Mouse (Mus musculus): ENCODE results near the gene Ccar1.
"Not testable (repeated sequence)": the region's sequence is repeated elsewhere in the genome, so short reads cannot be mapped to it uniquely, and the experiment has no call there.

The Ccar1 gene

DNA sequence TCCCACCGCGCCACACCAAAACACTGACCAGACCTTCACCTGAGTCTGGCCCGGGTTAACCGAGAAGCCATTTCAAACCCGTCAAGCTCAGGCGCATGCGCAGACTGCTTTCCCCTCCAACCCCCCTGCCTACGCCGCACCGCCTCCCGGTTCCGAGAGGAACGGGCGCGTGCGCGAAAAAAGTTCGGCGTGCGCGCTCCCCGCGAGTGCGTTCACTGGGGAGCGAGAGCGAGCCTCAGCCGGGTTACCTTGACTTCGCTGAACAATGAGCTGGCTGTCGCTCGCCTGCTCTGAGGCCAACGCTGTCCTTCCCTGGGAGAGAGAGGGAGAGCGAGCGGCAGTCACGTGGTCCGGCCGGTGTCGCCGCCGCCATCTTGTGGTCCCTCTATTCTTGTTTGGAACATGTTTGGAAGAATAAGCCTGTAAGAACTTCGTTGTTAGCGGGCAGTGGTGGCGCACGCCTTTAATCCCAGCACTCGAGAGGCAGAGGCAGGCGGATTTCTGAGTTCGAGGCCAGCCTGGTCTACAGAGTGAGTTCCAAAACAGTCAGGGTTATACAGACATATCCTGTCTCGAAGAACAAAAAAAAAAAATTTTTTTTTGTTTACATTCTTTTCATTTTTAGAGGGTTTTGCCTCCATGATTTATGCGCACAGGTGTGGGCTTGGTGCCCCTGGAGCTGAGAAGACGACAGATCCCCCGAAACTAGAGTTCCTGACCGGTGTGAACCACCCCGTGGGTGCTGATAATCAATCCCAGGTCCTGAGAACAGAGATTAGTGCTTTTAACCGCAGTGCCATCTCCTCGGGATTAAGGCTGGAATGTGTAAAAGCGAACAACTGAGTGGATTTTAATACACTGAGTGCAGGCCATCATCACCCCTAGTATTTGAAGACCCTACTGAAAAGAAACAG is at the start of gene Ccar1:
Gene Ccar1, minus strand, starts transcription at position 110 of the 914 bp plus-strand sequence.
- in situ Hi-C loops (cut with MboI, MseI): no loop called here

DNA sequence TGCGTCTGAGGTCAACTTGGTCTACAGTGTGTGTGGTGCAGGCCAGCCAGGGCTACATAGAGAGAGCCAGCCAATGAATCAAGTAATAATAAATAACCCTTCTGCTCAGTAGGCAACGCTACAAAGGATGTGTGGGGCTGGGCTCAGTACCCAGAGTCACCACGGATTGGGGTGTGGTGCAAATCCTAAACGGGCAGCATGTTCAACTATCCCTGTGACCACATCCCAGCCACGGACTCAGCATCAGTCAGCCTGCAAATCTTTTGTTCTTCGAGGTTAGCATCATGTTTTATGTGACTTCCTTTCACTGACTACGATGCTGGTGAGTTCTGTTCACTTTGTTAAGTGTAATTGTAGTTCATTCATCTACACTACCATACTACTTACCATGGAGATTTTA is 48.6 kb upstream of the Ccar1 start:
- in situ Hi-C loops (cut with MboI, MseI): no loop called here

DNA sequence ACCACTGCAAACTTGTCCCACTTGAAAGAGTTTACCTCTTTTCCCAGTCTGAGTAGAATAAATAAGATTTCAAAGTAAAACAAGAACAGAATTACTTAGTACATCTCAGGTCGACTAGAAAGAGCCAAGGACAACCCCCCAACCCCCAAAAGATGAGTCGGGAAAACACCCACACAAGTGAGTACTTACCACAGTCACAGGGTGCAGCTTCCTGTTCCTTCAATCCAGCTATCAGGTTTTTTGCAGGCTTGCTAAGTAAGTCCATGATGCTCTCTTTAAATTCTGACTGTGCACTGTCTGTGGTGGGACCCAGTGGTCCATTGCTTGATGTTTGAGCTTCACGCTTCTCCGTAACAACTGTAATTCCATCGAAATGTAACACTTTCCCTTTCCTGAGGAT is 45.9 kb upstream of the Ccar1 start:
- in situ Hi-C loops (cut with MboI, MseI): no loop called here

DNA sequence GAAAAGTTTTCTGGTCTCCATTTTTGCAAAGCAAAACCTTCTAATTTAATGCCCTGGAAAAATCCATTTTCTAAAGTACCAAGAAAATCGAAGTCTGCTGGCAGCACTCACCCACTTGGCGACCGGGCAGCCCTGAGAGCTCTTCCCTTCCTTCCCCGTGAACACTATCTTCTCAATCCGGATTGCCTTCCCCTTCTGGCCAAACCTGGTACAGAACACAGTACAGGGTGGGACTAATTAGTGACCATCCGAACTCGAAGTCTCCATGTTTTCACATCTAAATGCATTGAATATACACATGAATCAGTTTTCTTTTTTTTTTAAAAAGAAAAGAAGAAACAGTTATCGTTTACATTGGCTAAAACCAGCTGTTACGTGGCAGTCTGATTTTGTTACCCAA is 40.7 kb upstream of the Ccar1 start:
- in situ Hi-C loops (cut with MboI, MseI): no loop called here

DNA sequence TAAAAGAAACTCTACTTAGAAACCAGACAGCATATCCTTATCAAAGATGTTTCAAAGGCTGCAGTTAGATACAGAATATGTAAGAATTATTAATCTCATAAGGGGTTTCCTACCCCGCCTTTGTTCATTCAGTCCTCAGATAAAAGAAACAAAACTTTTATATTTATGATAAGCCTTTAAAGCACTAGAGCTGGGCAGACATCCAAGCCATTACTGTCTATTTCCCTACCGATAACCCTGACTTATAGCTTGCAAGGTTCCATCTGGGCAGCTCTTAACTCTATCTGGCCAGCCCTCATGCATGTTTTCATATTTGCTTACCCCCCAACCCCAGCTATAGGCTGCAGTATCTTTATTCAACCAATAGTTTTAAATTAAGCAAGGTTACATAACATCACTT is 39.5 kb upstream of the Ccar1 start:
- in situ Hi-C loops (cut with MboI, MseI): no loop called here

DNA sequence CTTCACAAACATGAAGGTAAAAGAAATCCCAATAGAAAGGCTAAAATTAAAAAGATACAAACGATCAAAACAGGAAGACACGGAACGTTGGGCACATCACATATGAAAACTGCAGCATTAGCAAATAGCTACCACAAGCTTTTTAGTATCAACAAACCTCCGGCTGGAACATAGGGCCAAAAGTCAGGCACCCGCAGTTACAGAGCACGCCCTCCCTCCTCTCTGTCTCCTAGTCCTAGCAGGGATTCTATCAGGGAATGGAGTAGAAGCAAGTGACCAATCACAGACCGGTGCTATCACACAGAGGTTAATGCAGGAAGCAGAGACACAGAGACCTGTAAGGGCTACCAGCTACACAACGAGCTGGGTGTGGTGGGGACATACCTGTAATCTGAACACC is 32.4 kb upstream of the Ccar1 start:
- in situ Hi-C loops (cut with MboI, MseI): no loop called here

DNA sequence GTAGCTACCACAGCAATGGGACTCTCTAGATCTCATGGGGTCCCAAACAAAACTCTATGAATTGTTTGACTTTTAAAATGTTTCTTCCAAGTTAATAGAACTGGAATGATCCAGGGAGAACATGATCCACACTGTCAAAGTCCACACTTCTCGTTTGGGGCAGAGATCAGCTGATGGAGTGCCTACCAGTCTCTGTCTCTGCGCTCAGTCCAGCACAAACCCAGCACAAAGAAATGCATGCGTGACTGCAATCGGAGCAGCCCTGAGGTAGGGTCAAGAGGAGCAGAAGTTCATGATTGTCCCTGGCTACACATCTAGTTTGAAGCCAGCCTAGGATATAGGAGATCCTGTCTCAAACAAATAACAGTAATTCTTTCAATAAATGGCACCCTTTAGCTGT is 31.3 kb upstream of the Ccar1 start:
- in situ Hi-C loops (cut with MboI, MseI): no loop called here

DNA sequence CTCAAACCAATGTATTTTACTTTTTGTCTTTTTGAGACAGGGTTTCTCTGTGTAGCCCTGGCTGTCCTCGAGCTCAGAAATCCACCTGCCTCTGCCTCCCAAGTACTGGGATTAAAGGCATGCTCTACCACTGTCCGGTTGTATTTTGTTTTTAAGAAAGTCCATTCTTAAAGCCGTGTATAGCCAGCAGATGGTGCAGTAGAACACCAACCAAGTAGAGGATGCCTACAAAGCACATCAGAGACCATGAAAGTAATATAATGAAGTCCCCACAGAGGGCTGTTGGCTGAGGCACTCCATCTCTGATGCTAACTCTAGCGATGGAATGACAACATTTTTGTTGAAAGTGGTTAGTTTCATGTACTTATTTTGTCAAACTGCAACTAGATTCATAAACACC is 17.9 kb upstream of the Ccar1 start:
- in situ Hi-C loops (cut with MboI, MseI): loop anchor here (5.0 kb wide), 1 partner anchor 503 kb away; no protein-coding TSS in a partner anchor

DNA sequence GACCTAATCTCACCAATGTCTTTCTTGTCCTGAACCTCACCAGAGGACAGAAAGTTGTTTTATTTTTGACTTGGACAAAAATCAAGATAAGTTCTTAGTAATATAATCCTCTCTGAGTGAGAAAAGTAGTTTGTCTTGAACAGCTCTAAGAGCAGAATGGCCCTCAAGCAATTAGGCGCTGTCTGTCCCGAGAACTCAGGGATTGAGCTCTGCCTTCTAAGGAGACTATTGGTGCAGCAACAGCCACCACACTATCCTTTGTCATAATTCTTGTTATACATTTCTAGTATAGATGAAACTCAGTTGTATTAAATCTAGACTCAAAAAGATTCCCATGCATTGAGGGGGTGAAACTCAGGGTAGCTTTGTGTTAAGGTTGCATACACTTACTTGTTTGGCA is 16.7 kb upstream of the Ccar1 start:
- in situ Hi-C loops (cut with MboI, MseI): no loop called here

DNA sequence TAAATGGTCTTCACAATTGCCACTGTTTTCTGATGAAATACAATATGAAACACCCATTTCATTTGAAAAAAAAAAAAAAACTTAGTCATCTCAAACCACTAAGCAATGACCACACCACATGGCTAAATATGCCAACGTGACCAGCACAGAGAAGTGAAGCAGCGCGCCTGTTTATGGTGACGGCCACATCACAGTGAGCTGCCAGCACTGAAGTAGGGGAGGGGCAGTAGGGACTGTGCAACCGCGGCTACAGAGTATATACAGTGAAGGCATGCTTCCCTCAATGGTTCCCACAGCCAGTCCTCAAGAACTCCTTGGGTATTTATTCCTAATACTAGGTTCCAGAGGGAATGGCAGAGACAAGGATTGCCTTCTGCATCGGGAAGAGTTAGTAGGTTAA is 16.2 kb upstream of the Ccar1 start:
- in situ Hi-C loops (cut with MboI, MseI): no loop called here

DNA sequence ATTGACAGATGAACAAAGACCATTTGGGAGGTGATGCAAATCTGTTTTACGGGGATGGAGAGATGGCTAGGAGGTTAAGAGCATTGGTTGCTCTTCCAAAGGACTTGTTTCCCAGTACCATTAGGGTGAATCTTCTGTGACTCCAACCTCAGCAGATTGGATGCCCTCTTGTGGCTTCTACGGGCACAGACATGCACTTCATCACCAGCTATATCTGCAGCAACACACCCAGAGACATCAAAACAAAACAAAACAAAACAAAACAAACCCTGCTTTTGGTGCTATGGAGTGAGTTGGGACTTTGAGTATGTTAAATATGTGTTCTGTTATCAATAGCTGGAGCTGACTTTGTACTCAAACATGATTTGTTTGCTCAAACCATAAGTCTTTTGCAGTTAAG is 12.0 kb upstream of the Ccar1 start:
- in situ Hi-C loops (cut with MboI, MseI): no loop called here

DNA sequence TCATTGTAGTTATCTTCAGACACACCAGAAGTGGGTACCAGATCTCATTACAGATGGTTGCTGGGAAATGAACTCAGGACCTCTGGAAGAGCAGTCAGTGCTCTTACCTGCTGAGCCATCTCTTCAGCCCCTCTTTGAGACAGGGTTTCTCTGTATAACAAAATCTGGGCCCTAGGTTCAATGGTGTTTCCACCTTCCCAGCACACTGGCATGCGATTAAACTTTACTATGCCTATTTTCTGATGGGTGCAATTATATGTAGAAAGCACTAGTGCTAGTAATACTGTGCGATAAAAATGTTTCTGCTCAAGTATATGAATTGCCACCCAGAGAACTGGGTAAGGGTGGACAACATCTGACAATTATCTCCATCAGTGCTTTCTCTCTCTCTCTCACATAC is 11.2 kb upstream of the Ccar1 start:
- in situ Hi-C loops (cut with MboI, MseI): no loop called here

DNA sequence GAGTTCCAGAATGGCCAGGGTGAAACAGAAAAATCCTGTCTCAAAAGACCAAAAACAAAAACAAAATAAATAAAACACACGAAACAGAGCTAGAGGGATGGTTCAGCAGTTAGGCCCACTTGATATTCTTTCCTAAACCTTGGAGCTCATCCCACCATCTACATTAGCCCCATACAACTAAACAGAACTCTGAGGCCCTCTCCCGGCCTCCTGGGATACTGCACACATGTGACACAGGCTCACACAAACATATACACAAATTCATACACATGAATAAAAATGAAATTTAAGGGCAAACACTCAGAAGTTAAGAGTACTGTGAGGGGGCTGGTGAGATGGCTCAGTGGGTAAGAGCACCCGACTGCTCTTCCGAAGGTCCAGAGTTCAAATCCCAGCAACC is 2.1 kb upstream of the Ccar1 start:
- in situ Hi-C loops (cut with MboI, MseI): no loop called here

DNA sequence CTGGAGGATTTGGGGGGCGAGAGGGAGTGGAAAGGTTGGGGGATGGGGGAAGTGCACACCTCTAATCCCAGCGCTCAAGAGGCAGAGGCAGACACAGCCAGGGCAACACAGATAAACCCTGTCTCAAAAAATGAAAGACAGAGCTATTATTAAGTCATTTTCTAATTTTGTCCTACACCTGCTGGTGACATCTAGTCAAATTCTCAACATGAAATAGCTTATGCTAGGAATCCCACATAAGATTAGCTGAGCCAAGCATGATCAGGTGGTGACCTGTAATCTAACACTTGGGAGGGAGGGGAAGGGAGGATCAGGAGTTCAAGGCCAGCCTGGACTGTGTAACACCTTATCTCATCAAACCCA is 986 bp upstream of the Ccar1 start:
- in situ Hi-C loops (cut with MboI, MseI): no loop called here

DNA sequence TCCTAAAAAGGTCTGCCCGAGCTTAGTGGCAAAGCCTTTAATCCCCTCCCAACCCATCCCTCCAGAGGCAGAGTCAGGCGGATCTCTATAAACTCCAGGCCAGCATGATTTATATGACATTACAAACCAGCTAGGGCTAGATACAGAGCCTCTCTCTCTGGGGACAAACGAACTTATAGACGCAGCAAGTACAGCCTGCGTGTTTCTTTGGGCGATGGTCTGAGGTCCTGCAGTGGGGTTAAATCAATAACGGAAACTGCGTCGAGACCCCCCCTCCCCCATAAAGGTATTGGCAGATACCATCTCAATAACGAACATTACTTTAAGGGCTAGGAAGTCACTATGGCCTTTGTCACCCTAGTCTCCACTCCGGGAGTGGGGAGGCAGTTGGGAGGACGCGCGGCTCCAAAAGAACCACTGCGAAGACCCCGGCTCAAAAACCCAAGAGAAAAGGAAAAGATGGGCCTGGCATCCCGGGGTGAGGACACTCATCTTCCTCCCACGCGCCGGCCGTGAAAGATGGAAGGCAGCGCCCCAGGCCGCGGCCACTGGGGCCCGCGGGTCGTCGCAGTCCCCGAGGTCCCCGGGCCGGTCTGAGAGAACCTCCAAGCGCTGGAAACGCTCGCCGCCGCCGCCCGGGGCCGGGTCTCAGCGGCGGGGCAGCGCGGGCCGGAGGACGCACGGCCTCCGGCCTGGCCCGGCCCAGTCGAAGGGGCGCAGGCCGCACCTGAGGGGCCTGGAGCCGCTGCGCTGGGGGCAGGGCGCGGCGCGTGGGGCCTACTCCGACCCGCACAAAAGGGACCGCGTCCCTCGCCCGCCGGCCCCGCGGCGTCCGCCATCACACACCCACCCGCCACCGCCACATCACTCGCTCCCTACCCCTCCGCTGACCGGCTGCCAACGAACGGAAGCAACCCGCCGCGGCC is 572 bp downstream of the Ccar1 start:
- in situ Hi-C loops (cut with MboI, MseI): no loop called here

DNA sequence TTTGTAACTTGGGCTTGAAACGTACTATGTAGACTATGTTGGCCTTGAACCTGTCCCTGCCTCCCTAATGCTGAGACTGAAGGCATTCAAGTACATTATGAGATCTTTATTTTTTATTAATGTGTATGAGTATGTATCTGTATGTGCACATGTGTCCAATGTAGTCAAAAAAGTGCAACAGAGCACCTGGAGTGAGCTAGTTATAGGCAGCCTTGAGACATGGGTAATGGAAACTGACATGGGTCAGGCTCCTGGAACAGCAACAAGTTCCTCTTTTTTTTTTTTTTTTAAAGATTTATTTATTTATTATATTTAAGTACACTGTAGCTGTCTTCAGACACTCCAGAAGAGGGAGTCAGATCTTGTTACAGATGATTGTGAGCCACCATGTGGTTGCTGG is 10.3 kb downstream of the Ccar1 start:
- in situ Hi-C loops (cut with MboI, MseI): not testable (repeated sequence)

DNA sequence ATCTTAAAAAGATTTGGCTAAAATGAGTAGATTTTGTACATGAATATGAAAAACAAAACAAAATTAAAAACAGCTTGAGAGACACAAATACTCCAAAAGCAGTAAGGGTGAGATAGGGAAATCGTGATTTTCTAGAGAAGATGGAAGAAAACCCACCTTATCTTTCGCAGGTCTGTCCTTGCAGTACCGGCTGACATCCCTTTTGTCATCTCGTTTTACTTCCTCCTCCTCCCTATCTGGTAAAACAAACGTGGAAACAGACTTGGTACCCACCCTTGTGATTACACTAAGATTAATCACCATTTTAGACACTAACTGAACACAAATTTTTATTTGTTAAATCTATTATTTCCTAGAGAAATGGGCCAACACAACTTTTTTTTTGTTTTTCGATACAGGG is 41.3 kb downstream of the Ccar1 start:
- in situ Hi-C loops (cut with MboI, MseI): loop anchor here (5.0 kb wide), 1 partner anchor 37 kb away; no protein-coding TSS in a partner anchor

DNA sequence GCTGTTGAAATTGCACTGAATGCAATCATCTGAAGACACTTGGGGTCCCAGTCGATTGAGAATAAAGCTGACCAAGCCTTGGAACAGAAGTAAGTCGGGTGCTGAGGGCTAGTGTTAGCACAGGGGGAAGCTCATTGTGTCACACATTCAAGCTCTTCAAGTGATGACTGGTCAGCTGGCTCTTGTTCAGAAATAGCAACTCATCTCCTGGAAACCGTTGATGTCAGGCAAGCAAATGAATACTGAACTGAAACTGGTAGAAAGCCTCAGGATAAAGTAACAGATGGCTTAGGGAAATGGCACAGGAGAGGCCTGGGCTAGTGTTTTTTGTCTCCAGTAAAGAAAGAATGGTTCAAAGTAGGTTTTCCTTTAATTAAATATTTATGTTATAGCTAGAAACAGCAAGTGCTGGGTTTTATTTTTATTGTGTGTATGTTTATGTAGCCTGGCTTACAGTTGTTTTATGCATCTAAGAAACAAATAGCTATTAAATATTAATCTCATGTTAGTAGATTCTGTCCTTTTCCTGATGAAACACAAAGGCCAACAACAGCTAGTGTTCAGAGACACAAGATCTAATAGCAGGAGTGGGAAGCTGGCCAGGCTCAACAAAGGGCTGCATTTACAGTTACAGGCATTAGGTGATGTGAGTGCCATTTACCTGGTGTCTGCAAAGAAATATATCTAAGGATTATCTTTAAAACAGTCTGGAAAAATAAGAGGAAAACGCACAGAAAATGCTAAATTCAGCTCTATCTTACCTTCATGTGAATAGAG is 51.9 kb downstream of the Ccar1 start:
- in situ Hi-C loops (cut with MboI, MseI): no loop called here

DNA sequence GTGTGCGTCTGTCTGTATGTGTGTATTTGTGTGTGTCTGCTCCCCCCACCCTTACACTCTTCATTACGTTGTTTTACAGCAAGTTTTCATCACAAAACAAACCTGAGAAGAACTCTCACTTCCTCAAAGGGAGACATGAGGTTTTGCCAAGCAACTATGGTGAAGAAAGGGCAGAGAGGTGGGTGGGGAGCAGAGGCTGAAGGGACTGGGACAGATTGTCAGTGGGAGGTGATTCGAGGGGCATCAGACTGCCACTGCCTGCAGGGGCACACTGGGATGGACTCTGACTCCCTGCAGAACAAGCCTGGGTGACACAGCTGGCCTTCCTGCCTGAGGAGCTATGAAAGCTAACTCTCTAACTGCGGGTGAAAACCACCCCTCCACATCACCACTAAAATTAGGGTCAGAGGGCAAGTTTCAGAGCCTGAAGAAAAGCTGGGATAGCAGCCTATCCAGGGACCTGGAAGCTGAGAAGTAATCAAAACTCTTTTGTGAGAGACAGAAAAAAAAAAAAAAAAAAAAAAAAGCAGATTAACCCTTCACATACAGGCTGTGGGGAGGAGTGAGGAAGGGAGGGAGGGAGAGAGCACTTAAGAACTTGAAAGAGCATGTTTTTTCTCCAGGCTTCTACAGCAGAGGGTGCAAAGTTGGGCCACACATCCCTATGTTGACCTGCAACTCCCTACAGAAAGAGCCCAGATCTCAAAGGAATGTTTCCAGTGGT is 55.0 kb downstream of the Ccar1 start:
- in situ Hi-C loops (cut with MboI, MseI): no loop called here

DNA sequence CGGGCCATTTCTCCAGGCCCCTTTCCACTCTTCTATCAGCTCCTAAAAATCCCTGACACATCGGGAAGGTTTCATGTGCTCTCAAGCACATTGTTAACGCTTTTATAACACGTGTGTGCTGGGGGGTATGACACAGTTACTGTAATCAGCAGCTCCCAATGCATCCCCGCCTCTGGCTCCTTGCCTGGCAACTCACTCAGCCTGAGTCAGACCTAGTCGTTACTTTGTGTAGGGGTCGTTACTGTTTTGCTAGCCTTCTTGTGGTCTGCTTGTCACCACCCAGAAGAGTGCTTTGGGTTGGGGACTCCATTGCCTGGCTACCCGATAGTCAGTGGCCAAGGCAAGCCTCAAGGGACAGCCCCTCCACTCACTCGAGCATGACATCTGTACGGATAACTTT is 61.3 kb downstream of the Ccar1 start:
- in situ Hi-C loops (cut with MboI, MseI): no loop called here

All from T-helper 2 cell (primary cell).